Mouse (Mus musculus) megakaryocyte, embryonic 14.5 days (primary cell): Measurements from ENCODE around the gene Rpl13a. TPM values are rescaled to one million over a fixed set of nuclear protein-coding genes. Genes with fewer than 3 reads are reported as not detected.
"Not testable (repeated sequence)": the region's sequence is repeated elsewhere in the genome, so short reads cannot be mapped to it uniquely, and the experiment has no call there.

Experiments
- H3K27me3 ChIP-seq: replicated peaks from 2 replicates; pipeline ENCODE3; 2012; ENCODE audit warnings: inconsistent platforms
- H3K36me3 ChIP-seq: replicated peaks from 2 replicates; pipeline ENCODE3; 2012; ENCODE audit warnings: low read length, inconsistent platforms, mixed read lengths
- H3K4me1 ChIP-seq: 2 replicates; pipeline ENCODE4 v1.6.1; 2012; ENCODE audit warnings: inconsistent platforms
- H3K4me3 ChIP-seq: replicated peaks from 2 replicates; pipeline ENCODE3; 2012; ENCODE audit warnings: moderate library complexity, mild to moderate bottlenecking, inconsistent platforms
- H3K9me3 ChIP-seq: 2 replicates; pipeline ENCODE4 v1.6.1; 2012; ENCODE audit warnings: inconsistent platforms
- FLI1 ChIP-seq: IDR thresholded peaks from 2 replicates; pipeline ENCODE4 v1.6.1; 2012; ENCODE audit warnings: low read length, inconsistent platforms, mixed read lengths
- GATA1 ChIP-seq: IDR thresholded peaks from 3 replicates; pipeline ENCODE4 v1.6.1; 2012; ENCODE audit warnings: mixed read lengths, low read length, inconsistent platforms, borderline replicate concordance
- polyA plus RNA-seq: library from polyadenylated mRNA; stranded (reverse); fragments of >175 nt; gene quantifications from 2 replicates; pipeline ENCODE4 v1.2.3, GENCODE M21; 2012; ENCODE audit warnings: low replicate concordance; ENCODE audit not compliant: insufficient read depth

The Rpl13a gene
- polyA plus RNA-seq, 1 experiment = 5,869 TPM

DNA sequence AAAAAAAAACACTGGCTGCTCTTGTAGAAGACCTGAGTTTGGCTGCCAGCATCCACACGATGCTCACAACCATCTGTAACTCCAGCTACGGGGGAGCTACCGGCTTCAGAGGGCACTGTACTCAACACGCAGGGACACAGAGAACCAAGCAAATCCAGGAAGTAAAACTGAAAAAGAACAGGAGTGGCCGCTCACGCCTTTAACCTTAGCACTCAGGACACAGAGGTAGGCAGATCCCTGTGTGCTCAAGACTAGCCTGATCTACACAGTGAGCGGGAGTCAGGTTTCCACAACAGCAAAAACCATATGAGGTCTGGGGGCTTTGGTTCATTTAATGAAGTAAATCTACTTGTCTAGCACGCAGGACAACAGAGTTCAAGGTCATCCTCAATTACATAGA lies 23.1 kb downstream of the Rpl13a start:
- peaks cover 65% of the 10 kb centered on the region for H3K27me3 ChIP-seq
- H3K36me3 ChIP-seq = no peaks in the 10 kb centered on the region

DNA sequence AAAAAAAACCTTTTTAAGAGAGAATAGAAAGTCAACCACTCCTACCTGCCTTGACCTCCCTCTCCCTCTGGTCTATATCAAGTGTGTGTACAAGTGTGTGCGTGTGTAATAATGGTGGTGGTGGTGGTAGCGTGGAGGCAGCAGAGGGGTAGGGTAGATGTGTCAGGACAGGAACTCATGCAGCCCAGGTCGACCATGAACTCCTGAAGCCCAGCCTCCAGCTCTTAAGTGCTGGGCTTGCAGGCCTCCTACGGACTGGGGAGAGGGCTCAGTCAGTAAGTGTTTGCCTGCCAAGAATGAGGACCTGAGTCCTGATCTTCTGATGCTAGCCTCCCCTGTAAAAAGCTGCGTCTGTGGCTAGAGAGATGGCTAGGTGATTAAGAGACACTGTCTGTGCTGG lies 23.6 kb downstream of the Rpl13a start:
- Histone ChIP-seq H3K27me3 (peaks cover 70% of the 10 kb centered on the region), H3K36me3 (no peaks in the 10 kb centered on the region), H3K4me3 (no peak overlapping the region), H3K4me1 (peaks cover 26% of the 10 kb centered on the region), H3K9me3 (peaks cover 4% of the 10 kb centered on the region; the same call in 1 of the 2 replicates)
- TF ChIP-seq GATA1 (no peak), FLI1 (no peak)

More for the DNA sequence above, 23.1 kb downstream of the Rpl13a start:
- Histone ChIP-seq H3K4me1 (peaks cover 31% of the 10 kb centered on the region), H3K4me3 (no peak overlapping the region), H3K9me3 (peaks cover 4% of the 10 kb centered on the region; the same call in 1 of the 2 replicates)
- TF ChIP-seq FLI1 (no peak), GATA1 (no peak)

DNA sequence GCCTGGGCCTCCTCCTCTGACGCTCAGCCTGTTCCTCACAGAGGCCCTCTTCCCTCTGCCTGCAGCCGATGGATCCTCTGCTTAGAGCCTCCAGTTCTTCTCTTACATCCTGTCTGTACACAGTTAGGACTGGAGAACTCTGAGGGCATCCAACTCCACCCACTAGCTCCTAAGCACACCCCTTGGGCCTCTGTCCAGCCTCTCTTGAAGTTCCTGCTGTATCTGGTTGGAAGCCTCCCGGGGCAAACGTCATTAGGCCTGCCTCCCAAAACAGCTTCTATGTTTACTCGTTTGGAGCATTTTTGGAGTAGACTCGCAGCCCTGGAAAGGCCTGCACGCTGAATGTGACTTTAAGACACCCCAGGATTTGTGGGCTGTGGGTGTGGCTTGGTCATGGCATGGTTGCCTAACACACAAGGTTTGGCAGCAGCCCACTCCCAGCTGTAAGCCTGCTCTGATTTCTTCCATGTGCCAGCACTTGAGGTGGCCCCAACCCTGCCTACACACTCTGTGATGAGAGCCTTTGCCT lies 24.8 kb downstream of the Rpl13a start, which contains the start of gene Fcgrt:
TSS of gene Fcgrt (minus strand) at position 200 of the 529 bp plus-strand sequence.
- Histone ChIP-seq H3K4me3 (peak within 1 kb of the TSS; percentile 79), H3K27me3 (peaks cover 65% of the 10 kb centered on the region), H3K36me3 (no peaks in the 10 kb centered on the region), H3K4me1 (peaks cover 29% of the 10 kb centered on the region), H3K9me3 (peaks cover 4% of the 10 kb centered on the region; the same call in 1 of the 2 replicates)
- TF ChIP-seq GATA1 (no peak), FLI1 (no peak)

DNA sequence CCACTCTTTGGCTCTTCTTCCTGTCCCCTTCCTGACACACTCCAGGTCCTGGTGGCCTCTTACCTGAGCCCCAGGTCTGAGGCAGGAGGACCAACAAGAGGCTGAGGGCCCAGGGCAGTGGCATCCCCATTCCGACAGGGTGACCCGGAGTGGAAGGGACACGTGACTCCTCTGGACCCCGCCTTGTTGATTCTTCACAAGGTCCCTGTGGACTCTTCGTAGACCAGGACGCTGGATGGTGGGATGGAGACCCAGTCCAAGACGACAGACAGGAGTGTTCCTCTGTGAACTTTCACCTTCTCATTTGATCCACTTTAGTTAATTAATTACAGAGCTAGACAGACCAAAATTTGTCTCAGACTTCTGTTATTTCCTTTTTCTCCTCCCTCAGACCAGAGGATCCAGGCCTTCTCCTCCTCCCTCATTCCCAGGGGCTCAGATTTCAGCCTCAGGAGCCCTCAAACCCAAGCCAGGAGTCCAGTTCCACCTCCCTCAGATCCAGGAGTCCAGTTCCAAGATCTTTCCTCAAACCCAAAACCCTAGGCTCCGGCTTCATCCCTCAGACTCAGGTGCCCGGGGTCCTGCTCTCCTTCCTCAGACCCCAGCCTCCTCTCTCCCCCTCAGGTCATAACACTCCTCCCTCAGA lies 25.5 kb downstream of the Rpl13a start:
- peaks cover 62% of the 10 kb centered on the region for H3K27me3 ChIP-seq
- TF ChIP-seq GATA1 (no peak), FLI1 (no peak)
- H3K36me3 ChIP-seq = no peaks in the 10 kb centered on the region
- H3K9me3 ChIP-seq = peaks cover 4% of the 10 kb centered on the region; the same call in 1 of the 2 replicates
- H3K4me3 ChIP-seq = peak overlapping the region; percentile 79
- H3K4me1 ChIP-seq = peaks cover 35% of the 10 kb centered on the region

DNA sequence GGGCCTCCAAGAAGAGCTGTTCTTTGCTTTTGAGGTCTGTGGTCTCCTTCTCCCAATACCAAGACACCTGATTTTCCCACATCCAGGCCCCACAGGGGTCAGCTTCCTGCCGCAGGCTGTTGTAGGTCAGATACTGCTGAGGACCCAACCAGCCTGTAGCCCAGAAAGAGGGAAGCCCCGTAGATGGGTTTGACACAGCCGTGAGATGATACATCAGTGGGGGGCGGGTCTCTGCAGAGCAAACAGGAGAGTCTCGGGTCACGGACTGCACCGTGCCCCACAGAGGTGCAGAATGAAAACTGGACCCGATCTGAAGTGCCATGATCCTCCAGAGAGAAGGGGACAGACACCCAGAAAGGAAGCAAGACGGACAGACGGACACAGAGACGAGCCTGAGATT lies 26.1 kb downstream of the Rpl13a start:
- peaks cover 61% of the 10 kb centered on the region for H3K27me3 ChIP-seq
- TF ChIP-seq FLI1 (no peak), GATA1 (no peak)
- H3K9me3 ChIP-seq = peaks cover 4% of the 10 kb centered on the region; the same call in 1 of the 2 replicates
- H3K36me3 ChIP-seq = no peaks in the 10 kb centered on the region
- peaks cover 42% of the 10 kb centered on the region for H3K4me1 ChIP-seq
- no peak overlapping the region for H3K4me3 ChIP-seq

DNA sequence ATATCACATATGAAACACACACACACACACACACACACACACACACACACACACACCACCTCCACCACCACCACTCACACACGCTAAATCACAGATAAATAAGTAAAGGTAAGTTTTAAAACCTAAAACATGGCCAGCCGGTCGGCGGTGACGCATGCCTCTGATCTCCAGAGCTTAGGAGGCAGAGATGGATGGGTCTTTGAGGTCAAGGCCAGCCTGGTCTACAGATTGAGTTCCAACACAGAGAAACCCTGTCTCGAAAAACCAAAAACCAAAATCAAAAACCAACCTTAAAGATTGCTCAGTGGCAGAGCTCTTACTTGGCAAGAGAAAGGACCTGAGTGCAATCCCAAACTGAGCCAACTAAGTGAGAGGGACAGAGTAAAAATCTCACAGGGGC lies 28.5 kb downstream of the Rpl13a start:
- H3K4me1 ChIP-seq = peaks cover 45% of the 10 kb centered on the region
- no peak overlapping the region for H3K4me3 ChIP-seq
- H3K9me3 ChIP-seq = no peaks in the 10 kb centered on the region
- no peaks in the 10 kb centered on the region for H3K36me3 ChIP-seq
- TF ChIP-seq FLI1 = no peak
- TF ChIP-seq GATA1 = no peak
- peaks cover 53% of the 10 kb centered on the region for H3K27me3 ChIP-seq

DNA sequence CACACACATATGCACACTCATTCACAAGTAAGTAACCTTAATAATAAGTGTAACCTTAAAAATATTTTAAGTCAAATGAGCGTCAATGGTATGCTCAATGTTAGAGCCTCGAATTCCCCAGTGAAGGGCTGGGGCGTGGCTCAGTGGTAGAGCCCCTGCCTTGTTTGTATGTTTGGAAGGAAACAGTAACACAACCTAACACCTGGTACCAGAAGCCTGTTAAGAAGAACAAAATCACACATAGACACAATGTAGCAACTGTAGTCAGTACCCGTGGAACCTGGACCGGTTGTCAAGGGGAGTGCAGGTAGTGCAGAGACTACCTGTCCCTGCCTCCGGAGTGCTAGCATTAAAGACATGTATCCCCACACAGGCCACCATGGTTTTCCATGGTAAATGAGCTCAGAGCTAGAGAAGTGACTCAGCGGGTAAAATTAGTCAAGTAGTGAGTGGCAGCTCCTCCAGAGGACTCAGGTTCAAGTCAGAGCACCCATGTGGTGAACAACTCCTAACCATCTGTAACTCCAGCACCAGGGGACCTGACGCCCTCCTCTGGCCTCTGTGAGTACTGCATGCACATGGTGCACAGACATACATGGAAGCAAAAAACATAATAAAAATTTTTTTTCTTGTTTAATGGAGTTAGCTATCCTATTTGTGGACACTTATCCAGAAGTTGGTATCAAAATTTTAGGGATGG lies 29.9 kb downstream of the Rpl13a start:
- Histone ChIP-seq H3K36me3 (no peaks in the 10 kb centered on the region), H3K27me3 (peaks cover 51% of the 10 kb centered on the region), H3K9me3 (no peaks in the 10 kb centered on the region), H3K4me1 (peaks cover 52% of the 10 kb centered on the region), H3K4me3 (no peak overlapping the region)
- TF ChIP-seq GATA1 = no peak

DNA sequence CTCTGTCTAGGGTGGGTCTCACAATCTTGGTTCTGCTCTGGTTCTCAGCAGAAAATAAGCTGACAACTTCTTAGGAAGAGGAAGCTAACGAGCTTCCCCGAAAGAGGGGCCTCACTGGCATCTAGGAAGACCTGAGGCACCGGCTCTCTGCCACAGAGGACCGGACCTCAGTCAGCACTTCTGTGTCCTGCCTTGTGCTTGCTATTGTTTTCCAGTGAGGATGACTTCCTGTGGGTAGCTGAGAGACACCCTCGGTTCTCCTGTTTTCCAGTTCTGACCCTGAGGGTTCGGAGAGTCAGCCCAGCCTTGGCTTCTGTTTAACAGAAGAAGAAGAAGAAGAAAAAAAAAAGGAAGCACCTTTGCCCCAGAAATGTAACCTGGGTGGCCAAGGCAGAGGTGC lies 31.1 kb downstream of the Rpl13a start:
- H3K9me3 ChIP-seq = no peaks in the 10 kb centered on the region
- H3K36me3 ChIP-seq = no peaks in the 10 kb centered on the region
- peak overlapping the region; percentile 54 for H3K4me3 ChIP-seq
- H3K4me1 ChIP-seq = peaks cover 53% of the 10 kb centered on the region
- H3K27me3 ChIP-seq = peaks cover 45% of the 10 kb centered on the region
- TF ChIP-seq GATA1 = no peak
- TF ChIP-seq FLI1 = no peak

DNA sequence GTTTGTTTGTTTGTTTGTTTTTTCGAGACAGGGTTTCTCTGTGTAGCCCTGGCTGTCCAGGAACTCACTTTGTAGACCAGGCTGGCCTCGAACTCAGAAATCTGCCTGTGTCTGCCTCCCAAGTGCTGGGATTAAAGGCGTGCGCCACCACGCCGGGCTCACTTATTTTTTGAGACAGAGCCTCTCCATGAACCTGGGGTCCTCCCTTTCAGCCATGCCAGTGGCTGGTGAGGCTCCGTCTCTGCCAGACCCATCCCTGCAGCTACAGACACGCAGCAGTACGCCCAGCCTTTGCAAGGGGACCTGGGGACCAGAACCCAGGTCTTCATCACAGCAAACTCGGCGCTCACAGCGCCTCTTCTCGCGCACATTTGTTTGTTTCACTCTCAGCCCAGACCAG lies 32.6 kb downstream of the Rpl13a start:
- Histone ChIP-seq H3K27me3 (peaks cover 46% of the 10 kb centered on the region), H3K4me1 (peaks cover 64% of the 10 kb centered on the region)
- not testable (repeated sequence) for H3K9me3 ChIP-seq, H3K4me3 ChIP-seq, H3K36me3 ChIP-seq

DNA sequence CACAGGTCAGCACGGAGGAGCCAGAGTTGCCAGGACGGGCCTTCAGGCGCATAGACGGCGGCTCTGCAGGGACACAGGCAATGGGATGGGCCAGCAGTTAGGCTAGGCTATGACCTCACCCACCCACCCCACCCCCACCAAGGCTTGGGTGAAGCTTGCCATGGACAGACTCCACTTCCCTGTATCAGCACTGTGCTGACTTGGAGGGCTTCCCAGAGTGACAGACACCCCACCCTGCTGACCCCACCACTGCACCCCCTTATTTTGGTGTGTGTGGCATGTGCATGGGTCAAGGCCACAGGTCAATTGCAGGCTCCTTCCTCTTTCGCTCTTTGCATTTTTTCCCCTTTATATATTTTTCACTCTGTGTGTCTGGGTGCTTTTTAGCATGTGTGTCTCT lies 33.2 kb downstream of the Rpl13a start:
- H3K4me1 ChIP-seq = peaks cover 70% of the 10 kb centered on the region
- H3K9me3 ChIP-seq = no peaks in the 10 kb centered on the region
- TF ChIP-seq FLI1 = no peak
- no peak for TF ChIP-seq GATA1
- H3K27me3 ChIP-seq = peaks cover 48% of the 10 kb centered on the region
- H3K36me3 ChIP-seq = no peaks in the 10 kb centered on the region
- H3K4me3 ChIP-seq = no peak overlapping the region
